Mouse (Mus musculus) heart, adult 8-10 months (tissue): Measurements from ENCODE around the gene Ccn1. TPM values are rescaled to one million over a fixed set of nuclear protein-coding genes. Genes with fewer than 3 reads are reported as not detected.
A peak's percentile ranks its signal among the peaks of the same experiment; 100 is the strongest.

ENCODE experiments used
- DNase-seq: peaks from one replicate; pipeline ENCODE4 v3.0.0; 2022; ENCODE audit warnings: low spot score
- total RNA-seq, 4 experiments: library from RNA; stranded (reverse); gene quantifications; 2 replicates each; pipeline ENCODE4 v1.2.4; 2022

The Ccn1 gene
- total RNA-seq, 4 experiments from 2014 or later = 53.0 to 86.1 (median 71.0) TPM

- peak; percentile 86 for DNase-seq
Observed at GRCm38 (mm10) chr3:145650298-145651011, 674 bp upstream of the Ccn1 start.

- DNase-seq = peak; percentile 71
Observed at GRCm38 (mm10) chr3:145648991-145649851, 560 bp downstream of the Ccn1 start.

GRCm38 (mm10) chr3:145648097-145648931 lies 1.5 kb downstream of the Ccn1 start:
- DNase-seq = no peak

GRCm38 (mm10) chr3:145647416-145647815 lies 2.4 kb downstream of the Ccn1 start:
- no peak for DNase-seq

- DNase-seq = no peak
Observed at GRCm38 (mm10) chr3:145646666-145647065, 3.1 kb downstream of the Ccn1 start.

- DNase-seq = no peak
Observed at GRCm38 (mm10) chr3:145646009-145646408, 3.8 kb downstream of the Ccn1 start.

GRCm38 (mm10) chr3:145645463-145645862 lies 4.3 kb downstream of the Ccn1 start:
- no peak for DNase-seq

GRCm38 (mm10) chr3:145642861-145643260 lies 6.9 kb downstream of the Ccn1 start:
- no peak for DNase-seq

GRCm38 (mm10) chr3:145641878-145642277 lies 7.9 kb downstream of the Ccn1 start:
- no peak for DNase-seq

- no peak for DNase-seq
Observed at GRCm38 (mm10) chr3:145641036-145641685, 8.6 kb downstream of the Ccn1 start.

GRCm38 (mm10) chr3:145640583-145640982 lies 9.2 kb downstream of the Ccn1 start:
- no peak for DNase-seq

GRCm38 (mm10) chr3:145640170-145640569 lies 9.6 kb downstream of the Ccn1 start:
- DNase-seq = no peak

GRCm38 (mm10) chr3:145634002-145634710 lies 15.6 kb downstream of the Ccn1 start:
- no peak for DNase-seq

GRCm38 (mm10) chr3:145632888-145633287 lies 16.9 kb downstream of the Ccn1 start:
- no peak for DNase-seq

- DNase-seq = no peak
Observed at GRCm38 (mm10) chr3:145628643-145629042, 21.1 kb downstream of the Ccn1 start.

- DNase-seq = no peak
Observed at GRCm38 (mm10) chr3:145627830-145628229, 22.0 kb downstream of the Ccn1 start.

GRCm38 (mm10) chr3:145626063-145626462 lies 23.7 kb downstream of the Ccn1 start:
- DNase-seq = no peak

GRCm38 (mm10) chr3:145625546-145625945 lies 24.2 kb downstream of the Ccn1 start:
- DNase-seq = no peak

GRCm38 (mm10) chr3:145624786-145625185 lies 25.0 kb downstream of the Ccn1 start:
- DNase-seq = peak; percentile 51

GRCm38 (mm10) chr3:145623047-145623446 lies 26.7 kb downstream of the Ccn1 start:
- DNase-seq = no peak

- no peak for DNase-seq
Observed at GRCm38 (mm10) chr3:145621209-145621608, 28.6 kb downstream of the Ccn1 start.
